Mouse (Mus musculus): ENCODE data around the gene Olfr372. TPM values are rescaled to one million over a fixed set of nuclear protein-coding genes. Genes with fewer than 3 reads are reported as not detected.
"Not testable (repeated sequence)": the region's sequence is repeated elsewhere in the genome, so short reads cannot be mapped to it uniquely, and the experiment has no call there.

Gene Olfr372
- polyA plus RNA-seq, 1 experiment from 2014 or later, result not detected

DNA sequence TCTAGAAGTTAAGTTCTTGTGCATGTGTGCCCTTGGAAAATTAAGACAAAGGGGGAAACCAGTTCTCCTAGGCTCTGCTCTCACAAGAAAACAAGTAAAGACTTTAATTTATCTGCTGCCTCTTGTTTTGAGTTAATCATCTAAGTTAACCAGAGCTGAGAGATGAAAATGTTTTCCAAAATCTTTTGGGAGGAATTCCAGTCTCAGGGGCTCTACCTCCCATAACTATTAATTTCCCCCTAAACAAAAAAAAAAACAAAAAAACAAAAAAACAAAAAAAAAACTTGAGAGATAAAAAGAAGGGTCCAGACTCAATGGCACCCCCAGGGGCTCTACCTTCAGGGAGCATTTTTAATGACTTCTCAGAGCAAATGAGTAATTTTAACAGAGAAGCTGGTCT is 41.9 kb downstream of the Olfr372 start, which contains the start of gene Olfr373:
Gene Olfr373 (plus strand): TSS at position 301 of the 400 bp plus-strand sequence.
- not testable (repeated sequence) for H3K9ac ChIP-seq; H3K27ac ChIP-seq; DNase-seq (ENCODE audit: low spot score); H3K4me1 ChIP-seq (replicated peaks; ENCODE audit: control insufficient read depth, insufficient read depth, low read length); H3K9me3 ChIP-seq (ENCODE audit: control insufficient read depth, low read length); H3K4me2 ChIP-seq (replicated peaks); H3K36me3 ChIP-seq (replicated peaks; ENCODE audit: control insufficient read depth, insufficient read depth); ATAC-seq (ENCODE audit: low FRiP score); H3K27me3 ChIP-seq (ENCODE audit: control insufficient read depth, insufficient read depth, low read length); H3K4me3 ChIP-seq (replicated peaks; ENCODE audit: low read length)

DNA sequence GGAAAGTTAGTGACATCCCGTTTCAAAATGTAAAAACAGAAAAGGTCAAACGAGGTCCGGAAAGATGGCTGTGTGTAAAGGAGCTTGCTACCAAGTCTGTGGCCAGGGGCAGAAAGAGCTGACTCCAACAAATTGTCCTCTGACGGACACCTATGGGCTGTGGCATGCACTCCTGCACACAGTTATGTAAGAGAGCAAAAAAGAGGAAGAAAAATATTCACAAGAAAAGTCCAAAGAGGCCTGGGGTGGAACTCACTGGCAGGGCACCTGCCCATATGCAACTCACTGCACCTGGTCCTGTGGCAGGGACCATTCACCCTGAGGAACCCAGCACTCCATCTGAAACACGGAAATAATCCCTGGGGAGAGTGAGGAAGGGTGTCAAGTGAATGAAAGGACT is 43.7 kb downstream of the Olfr372 start:
- H3K4me3 ChIP-seq (replicated peaks; ENCODE audit: low read length), result no peak overlapping the region
- ATAC-seq (ENCODE audit: low FRiP score) (no peak), DNase-seq (ENCODE audit: low spot score) (no peak)
- WGBS, result 80% methylated on average over 5 of the region's 5 CpGs
- H3K27ac ChIP-seq, result no peak overlapping the region
- no peaks in the 10 kb centered on the region for H3K9me3 ChIP-seq (ENCODE audit: control insufficient read depth, low read length)
- no peaks in the 10 kb centered on the region for H3K27me3 ChIP-seq (ENCODE audit: control insufficient read depth, insufficient read depth, low read length)
- H3K4me1 ChIP-seq (replicated peaks; ENCODE audit: control insufficient read depth, insufficient read depth, low read length), result no peaks in the 10 kb centered on the region
- no peaks in the 10 kb centered on the region for H3K36me3 ChIP-seq (replicated peaks; ENCODE audit: control insufficient read depth, insufficient read depth)
- H3K9ac ChIP-seq, result no peak overlapping the region
- H3K4me2 ChIP-seq (replicated peaks), result no peak overlapping the region

DNA sequence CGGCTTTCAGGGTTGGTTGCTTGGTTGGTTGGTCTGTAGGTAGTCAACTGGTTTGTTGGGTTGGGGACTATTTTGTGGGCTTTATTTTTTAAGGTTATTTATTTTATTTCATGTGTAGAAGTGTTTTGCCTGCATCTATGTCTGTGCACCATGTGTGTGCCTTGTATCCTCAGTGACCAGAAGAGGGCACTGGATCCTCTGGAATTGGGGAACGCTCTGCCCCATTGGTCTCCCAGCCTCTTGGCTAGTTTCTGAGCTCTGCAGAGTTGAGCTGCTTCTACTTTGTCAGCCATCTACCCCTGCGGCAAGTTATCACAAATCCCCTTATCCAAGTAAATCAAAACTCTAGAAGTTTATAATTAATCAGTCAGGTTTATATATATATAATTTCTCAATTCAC is 46.6 kb downstream of the Olfr372 start:
- DNase-seq (ENCODE audit: low spot score); ATAC-seq (ENCODE audit: low FRiP score): not testable (repeated sequence)

DNA sequence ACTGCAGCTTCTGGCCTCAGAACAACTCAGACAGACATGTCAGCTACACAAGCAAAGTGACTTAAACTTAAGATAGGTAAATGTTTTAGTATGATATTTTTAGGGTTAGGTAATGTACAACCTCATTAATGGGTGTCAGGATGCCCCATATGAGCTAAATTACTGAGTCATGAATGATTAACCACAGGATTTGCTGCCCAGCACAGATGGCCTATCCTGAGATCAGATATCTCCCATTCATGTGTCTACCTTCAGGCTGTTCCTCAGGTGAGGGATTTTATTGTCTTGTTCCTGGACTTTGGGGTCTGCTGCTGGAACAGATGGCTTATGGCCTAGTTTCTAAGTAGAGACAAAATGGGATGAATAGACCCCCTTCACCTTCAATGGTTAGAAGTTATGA is 55.7 kb downstream of the Olfr372 start:
- not testable (repeated sequence) for H3K27me3 ChIP-seq (ENCODE audit: control insufficient read depth, insufficient read depth, low read length); DNase-seq (ENCODE audit: low spot score); H3K27ac ChIP-seq; H3K9ac ChIP-seq; H3K4me3 ChIP-seq (replicated peaks; ENCODE audit: low read length); ATAC-seq (ENCODE audit: low FRiP score); H3K4me2 ChIP-seq (replicated peaks); H3K9me3 ChIP-seq (ENCODE audit: control insufficient read depth, low read length); H3K4me1 ChIP-seq (replicated peaks; ENCODE audit: control insufficient read depth, insufficient read depth, low read length); H3K36me3 ChIP-seq (replicated peaks; ENCODE audit: control insufficient read depth, insufficient read depth)

More for the DNA sequence above, 46.6 kb downstream of the Olfr372 start:
- H3K36me3 ChIP-seq (replicated peaks; ENCODE audit: control insufficient read depth, insufficient read depth); H3K27me3 ChIP-seq (ENCODE audit: control insufficient read depth, insufficient read depth, low read length); H3K9me3 ChIP-seq (ENCODE audit: control insufficient read depth, low read length); H3K9ac ChIP-seq; H3K4me1 ChIP-seq (replicated peaks; ENCODE audit: control insufficient read depth, insufficient read depth, low read length); H3K4me2 ChIP-seq (replicated peaks); H3K27ac ChIP-seq; H3K4me3 ChIP-seq (replicated peaks; ENCODE audit: low read length): not testable (repeated sequence)
- 82% methylated on average over 3 of the region's 3 CpGs for WGBS

GRCm38 (mm10) chr8:72099377-72100103 is 58.5 kb downstream of the Olfr372 start:
- H3K27me3 ChIP-seq (ENCODE audit: control insufficient read depth, insufficient read depth, low read length); H3K36me3 ChIP-seq (replicated peaks; ENCODE audit: control insufficient read depth, insufficient read depth); DNase-seq (ENCODE audit: low spot score); H3K4me2 ChIP-seq (replicated peaks); H3K27ac ChIP-seq; H3K9me3 ChIP-seq (ENCODE audit: control insufficient read depth, low read length); ATAC-seq (ENCODE audit: low FRiP score); H3K4me1 ChIP-seq (replicated peaks; ENCODE audit: control insufficient read depth, insufficient read depth, low read length); H3K9ac ChIP-seq; H3K4me3 ChIP-seq (replicated peaks; ENCODE audit: low read length): not testable (repeated sequence)
- 61% methylated on average over 6 of the region's 7 CpGs for WGBS

- H3K9ac ChIP-seq, result no peak overlapping the region
- H3K36me3 ChIP-seq (replicated peaks; ENCODE audit: control insufficient read depth, insufficient read depth), result no peaks in the 10 kb centered on the region
- H3K4me2 ChIP-seq (replicated peaks), result no peak overlapping the region
- 23% methylated on average over 4 of the region's 4 CpGs for WGBS
- no peaks in the 10 kb centered on the region for H3K4me1 ChIP-seq (replicated peaks; ENCODE audit: control insufficient read depth, insufficient read depth, low read length)
- DNase-seq (ENCODE audit: low spot score) (no peak), ATAC-seq (ENCODE audit: low FRiP score) (no peak)
- no peaks in the 10 kb centered on the region; the same call in 1 of the 2 replicates for H3K9me3 ChIP-seq (ENCODE audit: control insufficient read depth, low read length)
- no peaks in the 10 kb centered on the region for H3K27me3 ChIP-seq (ENCODE audit: control insufficient read depth, insufficient read depth, low read length)
- no peak overlapping the region for H3K4me3 ChIP-seq (replicated peaks; ENCODE audit: low read length)
- H3K27ac ChIP-seq, result no peak overlapping the region
Measured at GRCm38 (mm10) chr8:72105165-72105564, 64.1 kb downstream of the Olfr372 start.

- no peak within 1 kb of the TSS for H3K4me3 ChIP-seq (replicated peaks; ENCODE audit: low read length)
- H3K4me1 ChIP-seq (replicated peaks; ENCODE audit: control insufficient read depth, insufficient read depth, low read length), result no peaks in the 10 kb centered on the region
- H3K36me3 ChIP-seq (replicated peaks; ENCODE audit: control insufficient read depth, insufficient read depth), result no peaks in the 10 kb centered on the region
- DNase-seq (ENCODE audit: low spot score) (no peak), ATAC-seq (ENCODE audit: low FRiP score) (no peak)
- H3K27me3 ChIP-seq (ENCODE audit: control insufficient read depth, insufficient read depth, low read length), result no peaks in the 10 kb centered on the region
- H3K9me3 ChIP-seq (ENCODE audit: control insufficient read depth, low read length), result no peaks in the 10 kb centered on the region; the same call in 1 of the 2 replicates
- H3K27ac ChIP-seq, result no peak within 1 kb of the TSS
- H3K9ac ChIP-seq, result no peak within 1 kb of the TSS
- 93% methylated on average over 3 of the region's 3 CpGs for WGBS
- no peak within 1 kb of the TSS for H3K4me2 ChIP-seq (replicated peaks)
Measured at GRCm38 (mm10) chr8:72106740-72107139, 65.7 kb downstream of the Olfr372 start, which contains the start of gene Olfr374. TSS of gene Olfr374 (plus strand) at chr8:72107040.

Other genes with a start within 250 kb of the Olfr372 start
- 9.8 and 10.4 TPM in 2 replicates for gene Zfp709, start 159.2 kb upstream of the Olfr372 start, polyA plus RNA-seq (2014; fragmentation: Nextera tagmentation; extraction: Ambion mirVana)
- 15.8 and 17.1 TPM in 2 replicates for gene Zfp882, start 132.6 kb upstream of the Olfr372 start, polyA plus RNA-seq (2014; fragmentation: Nextera tagmentation; extraction: Ambion mirVana)
- 35.3 and 37.8 TPM in 2 replicates for gene Zfp617, start 132.6 kb upstream of the Olfr372 start, polyA plus RNA-seq (2014; fragmentation: Nextera tagmentation; extraction: Ambion mirVana)
- 18.8 and 25.4 TPM in 2 replicates for gene Zfp961, start 90.2 kb upstream of the Olfr372 start, polyA plus RNA-seq (2014; fragmentation: Nextera tagmentation; extraction: Ambion mirVana)
- 0.20 and 0.53 TPM in 2 replicates for gene Cyp4f18, start 31.6 kb upstream of the Olfr372 start, polyA plus RNA-seq (2014; fragmentation: Nextera tagmentation; extraction: Ambion mirVana)
- not detected in 2 replicates for gene Olfr373, start 42.0 kb downstream of the Olfr372 start, polyA plus RNA-seq (2014; fragmentation: Nextera tagmentation; extraction: Ambion mirVana)
- not detected in 2 replicates for gene Olfr374, start 65.8 kb downstream of the Olfr372 start, polyA plus RNA-seq (2014; fragmentation: Nextera tagmentation; extraction: Ambion mirVana)
- 177 and 186 TPM in 2 replicates for gene Tpm4, start 93.8 kb downstream of the Olfr372 start, polyA plus RNA-seq (2014; fragmentation: Nextera tagmentation; extraction: Ambion mirVana)
- 60.4 and 68.9 TPM in 2 replicates for gene Rab8a, start 120.0 kb downstream of the Olfr372 start, polyA plus RNA-seq (2014; fragmentation: Nextera tagmentation; extraction: Ambion mirVana)
- not detected in 2 replicates for gene Hsh2d, start 148.4 kb downstream of the Olfr372 start, polyA plus RNA-seq (2014; fragmentation: Nextera tagmentation; extraction: Ambion mirVana)
- gene Cib3, start 171.6 kb downstream of the Olfr372 start, polyA plus RNA-seq (2014; fragmentation: Nextera tagmentation; extraction: Ambion mirVana), result not detected in 2 replicates
- not detected in 2 replicates for gene Gm11034, start 172.4 kb downstream of the Olfr372 start, polyA plus RNA-seq (2014; fragmentation: Nextera tagmentation; extraction: Ambion mirVana)
- gene Fam32a, start 178.5 kb downstream of the Olfr372 start, polyA plus RNA-seq (2014; fragmentation: Nextera tagmentation; extraction: Ambion mirVana), result 62.7 and 70.1 TPM in 2 replicates
- gene Ap1m1, start 198.8 kb downstream of the Olfr372 start, polyA plus RNA-seq (2014; fragmentation: Nextera tagmentation; extraction: Ambion mirVana), result 212 and 221 TPM in 2 replicates

All from hindbrain, embryonic 14.5 days (tissue).